In genomic region chr16:90899498-90899897, GRCm38 (mm10) we compare ENCODE assay signal across 13 mouse cellular contexts. TPM values are rescaled to one million over a fixed set of nuclear protein-coding genes. Genes with fewer than 3 reads are reported as not detected.
DNase-seq lines count a peak whose midpoint lies in the region; ATAC-seq and TF ChIP-seq lines count a peak whose summit lies in the region.
"Had no signal": no experiment of that assay in that cellular context is flagged by ENCODE, and none has a peak within 500 bp of the region (broad histone marks: within the 10 kb centered on the region; RNA-seq: fewer than 3 reads in every experiment).

No protein-coding gene starts in this region.

- H3K27me3 ChIP-seq in kidney, embryonic 15.5 days: no peaks in the 10 kb centered on the region
- no peaks in the 10 kb centered on the region for H3K27me3 ChIP-seq in embryonic facial prominence, embryonic 10.5 days (replicated peaks; ENCODE audit: low read depth, poor library complexity, severe bottlenecking)
- no peaks in the 10 kb centered on the region for H3K27me3 ChIP-seq in stomach, postnatal 0 days (ENCODE audit: control insufficient read depth, insufficient read depth, low read length)

- no peak overlapping the region for H3K4me2 ChIP-seq in kidney, embryonic 15.5 days
- no peak overlapping the region for H3K4me2 ChIP-seq in stomach, postnatal 0 days (replicated peaks; ENCODE audit: low read depth)
- H3K4me2 ChIP-seq: heart, embryonic 12.5 days; hindbrain, embryonic 14.5 days; liver, embryonic 12.5 days had no signal

- ATAC-seq in kidney, embryonic 15.5 days (replicated peaks; ENCODE audit: low FRiP score): no peak
- ATAC-seq in stomach, postnatal 0 days (ENCODE audit: low FRiP score, low TSS enrichment): no peak
- no peak for ATAC-seq in activated CD4-positive, CD25-positive, alpha-beta regulatory T cell, adult 4 months
- ATAC-seq: liver, embryonic 12.5 days had no signal

- H3K27ac ChIP-seq in kidney, embryonic 15.5 days: no peak overlapping the region
- H3K27ac ChIP-seq in embryonic facial prominence, embryonic 10.5 days (replicated peaks): no peak overlapping the region
- H3K27ac ChIP-seq in stomach, postnatal 0 days (replicated peaks): no peak overlapping the region
- H3K27ac ChIP-seq: hindbrain, embryonic 14.5 days; liver, embryonic 12.5 days had no signal

- DNase-seq in kidney, adult 11 months: peak; percentile 47
- peak; percentile 50 for DNase-seq in retina, postnatal 1 day
- no peak for DNase-seq in retina, embryonic 14.5 days (ENCODE audit: low spot score)
- peak; percentile 38 for DNase-seq in embryonic facial prominence, embryonic 10.5 days (ENCODE audit: low spot score)
- no peak for DNase-seq in stomach, postnatal 0 days (ENCODE audit: low spot score)
- no peak for DNase-seq in cerebellum, adult 11-12 months
- DNase-seq: cerebellum, adult 18-20 months; thymus, postnatal 36 days had no signal

- TF ChIP-seq CTCF in stomach, postnatal 0 days (IDR thresholded peaks at IDR 0.05; ENCODE audit: low read depth): no peak

- no peaks in the 10 kb centered on the region for H3K9me3 ChIP-seq in kidney, embryonic 15.5 days (replicated peaks)
- H3K9me3 ChIP-seq in embryonic facial prominence, embryonic 10.5 days: no peaks in the 10 kb centered on the region
- no peaks in the 10 kb centered on the region for H3K9me3 ChIP-seq in stomach, postnatal 0 days (ENCODE audit: control insufficient read depth, low read length)
- H3K9me3 ChIP-seq: heart, embryonic 12.5 days; liver, embryonic 12.5 days had no signal

- 0 out of 2 replicates have a peak, but pooled peaks cover 6% of the 10 kb centered on the region for H3K4me1 ChIP-seq in kidney, embryonic 15.5 days
- peaks cover 16% of the 10 kb centered on the region; the same call in 1 of the 2 replicates for H3K4me1 ChIP-seq in embryonic facial prominence, embryonic 10.5 days
- no peaks in the 10 kb centered on the region for H3K4me1 ChIP-seq in stomach, postnatal 0 days (replicated peaks; ENCODE audit: control insufficient read depth, insufficient read depth)
- H3K4me1 ChIP-seq: liver, embryonic 12.5 days had no signal

- H3K4me3 ChIP-seq in kidney, embryonic 15.5 days (replicated peaks): no peak overlapping the region
- H3K4me3 ChIP-seq in embryonic facial prominence, embryonic 10.5 days: no peak overlapping the region
- no peak overlapping the region for H3K4me3 ChIP-seq in stomach, postnatal 0 days (ENCODE audit: low read depth, low read length)
- H3K4me3 ChIP-seq: heart, embryonic 12.5 days; liver, embryonic 12.5 days had no signal

- TF ChIP-seq EP300 in stomach, postnatal 0 days (optimal IDR thresholded peaks at IDR 0.05): no peak

- H3K36me3 ChIP-seq in kidney, embryonic 15.5 days: no peaks in the 10 kb centered on the region
- H3K36me3 ChIP-seq in embryonic facial prominence, embryonic 10.5 days (replicated peaks): no peaks in the 10 kb centered on the region
- H3K36me3 ChIP-seq in stomach, postnatal 0 days (ENCODE audit: control insufficient read depth, insufficient read depth, low read length): no peaks in the 10 kb centered on the region
- H3K36me3 ChIP-seq: heart, embryonic 12.5 days; liver, embryonic 12.5 days had no signal

- H3K9ac ChIP-seq in kidney, embryonic 15.5 days: no peak overlapping the region
- H3K9ac ChIP-seq in stomach, postnatal 0 days (ENCODE audit: low read length): no peak overlapping the region
- H3K9ac ChIP-seq: heart, embryonic 12.5 days; hindbrain, embryonic 14.5 days; liver, embryonic 12.5 days had no signal

- WGBS in kidney, embryonic 15.5 days: 69% methylated on average over 12 of the region's 12 CpGs
- WGBS in embryonic facial prominence, embryonic 10.5 days: 58% methylated on average over 12 of the region's 12 CpGs
- WGBS in stomach, postnatal 0 days: 27% methylated on average over 12 of the region's 12 CpGs

RNA-seq across cellular contexts. Expression of gene Cfap298, which starts 35.4 kb away (rescaled TPM):
- 37.0 and 42.5 TPM in 2 replicates for polyA plus RNA-seq in kidney, embryonic 15.5 days (2015; fragmentation: Nextera tagmentation; extraction: Ambion mirVana)
- 50.1 and 58.2 TPM in 2 replicates for polyA plus RNA-seq in embryonic facial prominence, embryonic 10.5 days (2016; fragmentation: Nextera tagmentation; extraction: Ambion mirVana)
- polyA plus RNA-seq in stomach, postnatal 0 days (2015; fragmentation: Nextera tagmentation; extraction: Ambion mirVana): 27.4 and 27.5 TPM in 2 replicates
- 10 to 100 TPM; 19.6 to 28.3 TPM for polyA plus RNA-seq in activated CD4-positive, CD25-positive, alpha-beta regulatory T cell, adult 4 months (2017; shearing (Covaris generic))

Comparison
In these comparisons a context has a peak if more than half of its experiments do, and no peak if none do; other contexts are left out.
1. DNase-seq: peak in kidney, adult 11 months (single experiment), retina, postnatal 1 day (single experiment) and embryonic facial prominence, embryonic 10.5 days (single experiment); none in retina, embryonic 14.5 days (single experiment), stomach, postnatal 0 days (single experiment) and cerebellum, adult 11-12 months (single experiment).